Mouse (Mus musculus) urinary bladder, postnatal 14 days (tissue): ENCODE results near the gene Csf2.
A peak's percentile ranks its signal among the peaks of the same experiment; 100 is the strongest.

Experiments
- DNase-seq: peaks from one replicate; pipeline ENCODE4 v3.0.0; 2021; ENCODE audit warnings: low spot score

Csf2 gene

GRCm38 (mm10) chr11:54236939-54237338 is 12.5 kb downstream of the Csf2 start:
- DNase-seq, result peak; percentile 18

- DNase-seq, result no peak
These were observed 22.0 kb downstream of the Csf2 start for GRCm38 (mm10) chr11:54227478-54227877.

GRCm38 (mm10) chr11:54224475-54224986 is 24.9 kb downstream of the Csf2 start:
- DNase-seq, result no peak

GRCm38 (mm10) chr11:54223637-54224474 is 25.6 kb downstream of the Csf2 start:
- no peak for DNase-seq

GRCm38 (mm10) chr11:54219903-54220740 is 29.3 kb downstream of the Csf2 start:
- DNase-seq, result no peak

- DNase-seq, result no peak
These were observed 30.3 kb downstream of the Csf2 start for GRCm38 (mm10) chr11:54219191-54219590.

- no peak for DNase-seq
These were observed 32.1 kb downstream of the Csf2 start for GRCm38 (mm10) chr11:54217384-54217783.

- no peak for DNase-seq
These were observed 33.4 kb downstream of the Csf2 start for GRCm38 (mm10) chr11:54216091-54216490.

GRCm38 (mm10) chr11:54214499-54215443 is 34.7 kb downstream of the Csf2 start:
- DNase-seq, result peak; percentile 84

- DNase-seq, result no peak
These were observed 35.8 kb downstream of the Csf2 start for GRCm38 (mm10) chr11:54213631-54214030.

GRCm38 (mm10) chr11:54206993-54207392 is 42.5 kb downstream of the Csf2 start:
- DNase-seq, result no peak

- no peak for DNase-seq
These were observed 44.1 kb downstream of the Csf2 start for GRCm38 (mm10) chr11:54205366-54205765.

- no peak for DNase-seq
These were observed 44.7 kb downstream of the Csf2 start for GRCm38 (mm10) chr11:54204781-54205180.

- DNase-seq, result no peak
These were observed 46.3 kb downstream of the Csf2 start for GRCm38 (mm10) chr11:54203162-54203561.

GRCm38 (mm10) chr11:54201881-54202685 is 47.4 kb downstream of the Csf2 start:
- DNase-seq, result no peak

- no peak for DNase-seq
These were observed 48.1 kb downstream of the Csf2 start for GRCm38 (mm10) chr11:54201287-54201773.
